Mouse (Mus musculus): Measurements from ENCODE around the gene Pbld2. TPM values are rescaled to one million over a fixed set of nuclear protein-coding genes. Genes with fewer than 3 reads are reported as not detected.
A peak's percentile ranks its signal among the peaks of the same experiment; 100 is the strongest.

The Pbld2 gene
- polyA plus RNA-seq, 1 experiment from 2014 or later: 1.6 TPM

- WGBS: 7% methylated on average over 26 of the region's 26 CpGs
- H3K4me2 ChIP-seq (replicated peaks; ENCODE audit: low read depth, low read length): peak overlapping the region; percentile 37
- no peak overlapping the region for H3K27ac ChIP-seq (ENCODE audit: low read length)
- H3K9me3 ChIP-seq (ENCODE audit: control insufficient read depth, low read depth, low read length): no peaks in the 10 kb centered on the region
- no peak overlapping the region for H3K9ac ChIP-seq (replicated peaks; ENCODE audit: low read depth, low read length)
- no peaks in the 10 kb centered on the region for H3K36me3 ChIP-seq (ENCODE audit: control insufficient read depth, insufficient read depth, low read length)
- H3K27me3 ChIP-seq (ENCODE audit: control insufficient read depth, insufficient read depth, low read length): no peaks in the 10 kb centered on the region
- H3K4me1 ChIP-seq (ENCODE audit: control insufficient read depth, insufficient read depth, low read length): no peaks in the 10 kb centered on the region
- H3K4me3 ChIP-seq (ENCODE audit: low read depth, low read length): peak overlapping the region; percentile 20
- no peak for ATAC-seq (ENCODE audit: insufficient number of reproducible peaks, insufficient read depth, low FRiP score, low read depth)
Measured at GRCm38 (mm10) chr10:63089758-63090571, 65.8 kb downstream of the Pbld2 start.

- H3K36me3 ChIP-seq (ENCODE audit: control insufficient read depth, insufficient read depth, low read length): no peaks in the 10 kb centered on the region
- WGBS: 55% methylated on average over 7 of the region's 7 CpGs
- H3K4me2 ChIP-seq (replicated peaks; ENCODE audit: low read depth, low read length): no peak overlapping the region
- H3K9me3 ChIP-seq (ENCODE audit: control insufficient read depth, low read depth, low read length): no peaks in the 10 kb centered on the region
- H3K9ac ChIP-seq (replicated peaks; ENCODE audit: low read depth, low read length): no peak overlapping the region
- H3K4me3 ChIP-seq (ENCODE audit: low read depth, low read length): no peak overlapping the region
- H3K4me1 ChIP-seq (ENCODE audit: control insufficient read depth, insufficient read depth, low read length): no peaks in the 10 kb centered on the region
- H3K27me3 ChIP-seq (ENCODE audit: control insufficient read depth, insufficient read depth, low read length): no peaks in the 10 kb centered on the region
- ATAC-seq (ENCODE audit: insufficient number of reproducible peaks, insufficient read depth, low FRiP score, low read depth): no peak
- H3K27ac ChIP-seq (ENCODE audit: low read length): no peak overlapping the region
Measured at GRCm38 (mm10) chr10:63091915-63092314, 67.8 kb downstream of the Pbld2 start.

GRCm38 (mm10) chr10:63092616-63093550, 68.8 kb downstream of the Pbld2 start:
- Histone ChIP-seq H3K27ac (ENCODE audit: low read length) (no peak overlapping the region), H3K4me2 (replicated peaks; ENCODE audit: low read depth, low read length) (no peak overlapping the region), H3K9ac (replicated peaks; ENCODE audit: low read depth, low read length) (no peak overlapping the region), H3K36me3 (ENCODE audit: control insufficient read depth, insufficient read depth, low read length) (no peaks in the 10 kb centered on the region), H3K9me3 (ENCODE audit: control insufficient read depth, low read depth, low read length) (no peaks in the 10 kb centered on the region), H3K27me3 (ENCODE audit: control insufficient read depth, insufficient read depth, low read length) (no peaks in the 10 kb centered on the region), H3K4me1 (ENCODE audit: control insufficient read depth, insufficient read depth, low read length) (no peaks in the 10 kb centered on the region), H3K4me3 (ENCODE audit: low read depth, low read length) (no peak overlapping the region)
- WGBS: 70% methylated on average over 10 of the region's 10 CpGs
- ATAC-seq (ENCODE audit: insufficient number of reproducible peaks, insufficient read depth, low FRiP score, low read depth): no peak

- Histone ChIP-seq H3K4me2 (replicated peaks; ENCODE audit: low read depth, low read length) (no peak overlapping the region), H3K4me1 (ENCODE audit: control insufficient read depth, insufficient read depth, low read length) (no peaks in the 10 kb centered on the region), H3K27ac (ENCODE audit: low read length) (no peak overlapping the region), H3K36me3 (ENCODE audit: control insufficient read depth, insufficient read depth, low read length) (no peaks in the 10 kb centered on the region), H3K4me3 (ENCODE audit: low read depth, low read length) (no peak overlapping the region), H3K9me3 (ENCODE audit: control insufficient read depth, low read depth, low read length) (no peaks in the 10 kb centered on the region), H3K9ac (replicated peaks; ENCODE audit: low read depth, low read length) (no peak overlapping the region), H3K27me3 (ENCODE audit: control insufficient read depth, insufficient read depth, low read length) (no peaks in the 10 kb centered on the region)
- ATAC-seq (ENCODE audit: insufficient number of reproducible peaks, insufficient read depth, low FRiP score, low read depth): no peak
- WGBS: 59% methylated on average over 2 of the region's 2 CpGs
Measured at GRCm38 (mm10) chr10:63096757-63097156, 72.6 kb downstream of the Pbld2 start.

- Histone ChIP-seq H3K4me2 (replicated peaks; ENCODE audit: low read depth, low read length) (no peak overlapping the region), H3K27me3 (ENCODE audit: control insufficient read depth, insufficient read depth, low read length) (no peaks in the 10 kb centered on the region), H3K4me3 (ENCODE audit: low read depth, low read length) (no peak overlapping the region), H3K9me3 (ENCODE audit: control insufficient read depth, low read depth, low read length) (no peaks in the 10 kb centered on the region), H3K27ac (ENCODE audit: low read length) (no peak overlapping the region), H3K9ac (replicated peaks; ENCODE audit: low read depth, low read length) (no peak overlapping the region), H3K4me1 (ENCODE audit: control insufficient read depth, insufficient read depth, low read length) (no peaks in the 10 kb centered on the region), H3K36me3 (ENCODE audit: control insufficient read depth, insufficient read depth, low read length) (no peaks in the 10 kb centered on the region)
- 58% methylated on average over 12 of the region's 12 CpGs for WGBS
- ATAC-seq (ENCODE audit: insufficient number of reproducible peaks, insufficient read depth, low FRiP score, low read depth): no peak
Measured at GRCm38 (mm10) chr10:63098191-63098590, 74.1 kb downstream of the Pbld2 start.

- no peaks in the 10 kb centered on the region for H3K4me1 ChIP-seq (ENCODE audit: control insufficient read depth, insufficient read depth, low read length)
- peak within 1 kb of the TSS; percentile 33 for H3K9ac ChIP-seq (replicated peaks; ENCODE audit: low read depth, low read length)
- H3K27me3 ChIP-seq (ENCODE audit: control insufficient read depth, insufficient read depth, low read length): no peaks in the 10 kb centered on the region
- WGBS: 7% methylated on average over 16 of the region's 16 CpGs
- no peak for ATAC-seq (ENCODE audit: insufficient number of reproducible peaks, insufficient read depth, low FRiP score, low read depth)
- H3K4me3 ChIP-seq (ENCODE audit: low read depth, low read length): peak within 1 kb of the TSS; percentile 38
- H3K4me2 ChIP-seq (replicated peaks; ENCODE audit: low read depth, low read length): peak within 1 kb of the TSS; percentile 83
- H3K9me3 ChIP-seq (ENCODE audit: control insufficient read depth, low read depth, low read length): no peaks in the 10 kb centered on the region
- H3K36me3 ChIP-seq (ENCODE audit: control insufficient read depth, insufficient read depth, low read length): no peaks in the 10 kb centered on the region
- H3K27ac ChIP-seq (ENCODE audit: low read length): no peak within 1 kb of the TSS
Measured at GRCm38 (mm10) chr10:63099521-63099920, 75.4 kb downstream of the Pbld2 start, which contains the start of gene Atoh7. TSS of gene Atoh7 (plus strand) at chr10:63099651.

- no peaks in the 10 kb centered on the region for H3K4me1 ChIP-seq (ENCODE audit: control insufficient read depth, insufficient read depth, low read length)
- peak overlapping the region; percentile 83 for H3K4me2 ChIP-seq (replicated peaks; ENCODE audit: low read depth, low read length)
- no peaks in the 10 kb centered on the region for H3K36me3 ChIP-seq (ENCODE audit: control insufficient read depth, insufficient read depth, low read length)
- no peaks in the 10 kb centered on the region for H3K27me3 ChIP-seq (ENCODE audit: control insufficient read depth, insufficient read depth, low read length)
- under 1% methylated on average over 62 of the region's 62 CpGs for WGBS
- no peak overlapping the region for H3K27ac ChIP-seq (ENCODE audit: low read length)
- peak; percentile 86 for ATAC-seq (ENCODE audit: insufficient number of reproducible peaks, insufficient read depth, low FRiP score, low read depth)
- H3K4me3 ChIP-seq (ENCODE audit: low read depth, low read length): peak overlapping the region; percentile 38
- H3K9me3 ChIP-seq (ENCODE audit: control insufficient read depth, low read depth, low read length): no peaks in the 10 kb centered on the region
- H3K9ac ChIP-seq (replicated peaks; ENCODE audit: low read depth, low read length): peak overlapping the region; percentile 33
Measured at GRCm38 (mm10) chr10:63099941-63100562, 75.9 kb downstream of the Pbld2 start.

- H3K27ac ChIP-seq (ENCODE audit: low read length): no peak overlapping the region
- no peaks in the 10 kb centered on the region for H3K4me1 ChIP-seq (ENCODE audit: control insufficient read depth, insufficient read depth, low read length)
- no peaks in the 10 kb centered on the region for H3K36me3 ChIP-seq (ENCODE audit: control insufficient read depth, insufficient read depth, low read length)
- no peak for ATAC-seq (ENCODE audit: insufficient number of reproducible peaks, insufficient read depth, low FRiP score, low read depth)
- H3K9me3 ChIP-seq (ENCODE audit: control insufficient read depth, low read depth, low read length): no peaks in the 10 kb centered on the region
- H3K4me3 ChIP-seq (ENCODE audit: low read depth, low read length): peak overlapping the region; percentile 38
- H3K27me3 ChIP-seq (ENCODE audit: control insufficient read depth, insufficient read depth, low read length): no peaks in the 10 kb centered on the region
- H3K9ac ChIP-seq (replicated peaks; ENCODE audit: low read depth, low read length): peak overlapping the region; percentile 33
- 16% methylated on average over 9 of the region's 9 CpGs for WGBS
- H3K4me2 ChIP-seq (replicated peaks; ENCODE audit: low read depth, low read length): peak overlapping the region; percentile 83
Measured at GRCm38 (mm10) chr10:63100657-63101056, 76.5 kb downstream of the Pbld2 start.
